Mouse (Mus musculus) G1E (cell line): ENCODE results near the gene Capza1. TPM values are rescaled to one million over a fixed set of nuclear protein-coding genes. Genes with fewer than 3 reads are reported as not detected.
"Not testable (repeated sequence)": the region's sequence is repeated elsewhere in the genome, so short reads cannot be mapped to it uniquely, and the experiment has no call there.

Source experiments
- ATAC-seq: 2 replicates; pipeline ENCODE4 v1.8.0; 2016; ENCODE audit warnings: mild to moderate bottlenecking; ENCODE audit not compliant: insufficient number of reproducible peaks, poor library complexity, low FRiP score, severe bottlenecking; ENCODE audit errors: extremely low read depth
- DNase-seq: peaks from one replicate; pipeline ENCODE4 v3.0.0; 2012; ENCODE audit warnings: low spot score
- H3K27me3 ChIP-seq: 2 replicates; pipeline ENCODE4 v1.6.1; 2012; ENCODE audit warnings: mild to moderate bottlenecking, low read length, inconsistent platforms; ENCODE audit not compliant: insufficient read depth
- H3K36me3 ChIP-seq: replicated peaks from 2 replicates; pipeline ENCODE3; 2012; ENCODE audit warnings: mild to moderate bottlenecking, inconsistent platforms
- H3K4me1 ChIP-seq: 2 replicates; pipeline ENCODE4 v1.6.1; 2012; ENCODE audit warnings: low read depth, low read length, inconsistent platforms, mixed read lengths; ENCODE audit not compliant: insufficient read depth
- H3K4me3 ChIP-seq: 2 replicates; pipeline ENCODE4 v1.5.1; 2012; ENCODE audit warnings: low read depth, mild to moderate bottlenecking, inconsistent platforms, low read length, moderate library complexity, mixed read lengths
- H3K9me3 ChIP-seq: replicated peaks from 2 replicates; pipeline ENCODE4 v1.6.1; 2012; ENCODE audit warnings: inconsistent platforms
- CTCF ChIP-seq: IDR thresholded peaks from 2 replicates; pipeline ENCODE4 v1.5.1; 2012; ENCODE audit warnings: low read depth, low read length, inconsistent platforms, mixed read lengths
- GATA1 ChIP-seq: IDR thresholded peaks from 2 replicates; pipeline ENCODE4 v1.6.1; 2012; ENCODE audit warnings: borderline replicate concordance, low read length, inconsistent platforms, mixed read lengths
- GATA2 ChIP-seq: IDR thresholded peaks from 2 replicates; pipeline ENCODE4 v1.6.1; 2012; ENCODE audit warnings: low read depth, low read length, inconsistent platforms, borderline replicate concordance
- POLR2AphosphoS5 ChIP-seq: IDR thresholded peaks from 2 replicates; pipeline ENCODE4 v1.6.1; 2012; ENCODE audit warnings: low read depth, low read length, inconsistent platforms; ENCODE audit not compliant: insufficient replicate concordance
- TAL1 ChIP-seq: conservative IDR thresholded peaks from 2 replicates; pipeline ENCODE4 v1.6.1; 2012; ENCODE audit warnings: low read depth, low read length, inconsistent platforms, mixed read lengths
- polyA plus RNA-seq: library from polyadenylated mRNA; stranded (reverse); fragments of >175 nt; gene quantifications from 2 replicates; pipeline ENCODE4 v1.2.3, GENCODE M21; 2012
- total RNA-seq, 2 experiments: library from RNA; stranded (forward) in 1 of 2; stranded (reverse) in 1 of 2; fragments of 200-1000 nt in 1 of 2; fragments of >200 nt in 1 of 2; fragmentation: Nextera tagmentation in 1 of 2; gene quantifications; 2 replicates each; pipeline ENCODE4 v1.2.3; 2014 to 2017

Gene Capza1
- total and polyA plus RNA-seq, 3 experiments = 12.5 to 182 (median 168) TPM

GRCm38 (mm10) chr3:104814746-104815145 lies 49.6 kb downstream of the Capza1 start:
- H3K36me3 ChIP-seq = peaks cover 35% of the 10 kb centered on the region
- H3K9me3 ChIP-seq = no peaks in the 10 kb centered on the region
- TF ChIP-seq POLR2AphosphoS5 = no peak
- TF ChIP-seq CTCF = no peak
- TF ChIP-seq GATA2 = no peak
- TF ChIP-seq GATA1 = no peak
- TF ChIP-seq TAL1 = no peak
- DNase-seq (no peak), ATAC-seq (no peak)
- peaks cover 33% of the 10 kb centered on the region for H3K4me1 ChIP-seq
- no peak overlapping the region for H3K4me3 ChIP-seq
- H3K27me3 ChIP-seq = no peaks in the 10 kb centered on the region

- H3K9me3 ChIP-seq, H3K4me3 ChIP-seq, ATAC-seq, DNase-seq, H3K27me3 ChIP-seq: not testable (repeated sequence)
- H3K36me3 ChIP-seq = peaks cover 35% of the 10 kb centered on the region
- peaks cover 20% of the 10 kb centered on the region for H3K4me1 ChIP-seq
Observed at GRCm38 (mm10) chr3:104813227-104813626, 51.1 kb downstream of the Capza1 start.

- no peak for DNase-seq
- Histone ChIP-seq H3K27me3 (no peaks in the 10 kb centered on the region), H3K9me3 (no peaks in the 10 kb centered on the region), H3K36me3 (peaks cover 41% of the 10 kb centered on the region), H3K4me1 (peaks cover 16% of the 10 kb centered on the region), H3K4me3 (no peak overlapping the region)
- no peak for ATAC-seq
- TF ChIP-seq GATA2 (no peak), TAL1 (no peak), POLR2AphosphoS5 (no peak), GATA1 (no peak), CTCF (no peak)
Observed at GRCm38 (mm10) chr3:104812254-104812653, 52.1 kb downstream of the Capza1 start.

GRCm38 (mm10) chr3:104811752-104812151 lies 52.6 kb downstream of the Capza1 start:
- no peaks in the 10 kb centered on the region for H3K9me3 ChIP-seq
- peaks cover 46% of the 10 kb centered on the region for H3K36me3 ChIP-seq
- DNase-seq (no peak), ATAC-seq (no peak)
- TF ChIP-seq GATA1 (no peak), POLR2AphosphoS5 (no peak), TAL1 (no peak), CTCF (no peak), GATA2 (no peak)
- no peak overlapping the region for H3K4me3 ChIP-seq
- H3K27me3 ChIP-seq = no peaks in the 10 kb centered on the region
- peaks cover 11% of the 10 kb centered on the region for H3K4me1 ChIP-seq

- Histone ChIP-seq H3K4me1 (no peaks in the 10 kb centered on the region), H3K36me3 (peaks cover 69% of the 10 kb centered on the region), H3K4me3 (no peak overlapping the region), H3K9me3 (no peaks in the 10 kb centered on the region), H3K27me3 (no peaks in the 10 kb centered on the region)
- no peak for ATAC-seq
- TF ChIP-seq POLR2AphosphoS5 (no peak), CTCF (no peak), TAL1 (no peak)
- DNase-seq = no peak
Observed at GRCm38 (mm10) chr3:104805539-104805938, 58.8 kb downstream of the Capza1 start.

GRCm38 (mm10) chr3:104804312-104804711 lies 60.0 kb downstream of the Capza1 start:
- Histone ChIP-seq H3K9me3 (no peaks in the 10 kb centered on the region), H3K4me3 (no peak overlapping the region), H3K36me3 (peaks cover 81% of the 10 kb centered on the region), H3K4me1 (no peaks in the 10 kb centered on the region), H3K27me3 (no peaks in the 10 kb centered on the region)
- DNase-seq (no peak), ATAC-seq (no peak)
- TF ChIP-seq POLR2AphosphoS5 (no peak), GATA1 (no peak), TAL1 (no peak), GATA2 (no peak), CTCF (no peak)

GRCm38 (mm10) chr3:104801481-104801880 lies 62.8 kb downstream of the Capza1 start:
- ATAC-seq = no peak
- H3K4me3 ChIP-seq = no peak overlapping the region
- TF ChIP-seq POLR2AphosphoS5 (no peak), GATA1 (no peak), GATA2 (no peak), CTCF (no peak), TAL1 (no peak)
- H3K36me3 ChIP-seq = peaks cover 90% of the 10 kb centered on the region
- H3K4me1 ChIP-seq = no peaks in the 10 kb centered on the region
- no peak for DNase-seq
- H3K27me3 ChIP-seq = no peaks in the 10 kb centered on the region
- no peaks in the 10 kb centered on the region for H3K9me3 ChIP-seq
